Mouse (Mus musculus) fat pad, adult 2 months (tissue): ENCODE results near the gene Dhx40.
"Not testable (repeated sequence)": the region's sequence is repeated elsewhere in the genome, so short reads cannot be mapped to it uniquely, and the experiment has no call there.

ENCODE experiments used
- DNase-seq: peaks from one replicate; pipeline ENCODE4 v3.0.0-alpha.2; 2011; ENCODE audit warnings: low read depth, low spot score; ENCODE audit errors: extremely low read depth

Gene Dhx40

GRCm38 (mm10) chr11:86756156-86757141 is 51.1 kb downstream of the Dhx40 start:
- no peak for DNase-seq

- DNase-seq: no peak
Measured at GRCm38 (mm10) chr11:86752404-86752803, 55.1 kb downstream of the Dhx40 start.

- no peak for DNase-seq
Measured at GRCm38 (mm10) chr11:86751010-86751409, 56.5 kb downstream of the Dhx40 start.

GRCm38 (mm10) chr11:86749776-86750423 is 57.6 kb downstream of the Dhx40 start:
- DNase-seq: no peak

GRCm38 (mm10) chr11:86745634-86746404 is 61.7 kb downstream of the Dhx40 start:
- DNase-seq: no peak

GRCm38 (mm10) chr11:86742605-86743004 is 64.9 kb downstream of the Dhx40 start:
- no peak for DNase-seq

- no peak for DNase-seq
Measured at GRCm38 (mm10) chr11:86741505-86741904, 66.0 kb downstream of the Dhx40 start.

GRCm38 (mm10) chr11:86739470-86739869 is 68.1 kb downstream of the Dhx40 start:
- DNase-seq: no peak

GRCm38 (mm10) chr11:86738956-86739355 is 68.6 kb downstream of the Dhx40 start:
- DNase-seq: no peak

GRCm38 (mm10) chr11:86738308-86738707 is 69.2 kb downstream of the Dhx40 start:
- DNase-seq: not testable (repeated sequence)

GRCm38 (mm10) chr11:86737301-86738000 is 70.1 kb downstream of the Dhx40 start:
- DNase-seq: no peak

- no peak for DNase-seq
Measured at GRCm38 (mm10) chr11:86734993-86735392, 72.6 kb downstream of the Dhx40 start.

- no peak for DNase-seq
Measured at GRCm38 (mm10) chr11:86734241-86734939, 73.2 kb downstream of the Dhx40 start.

- no peak for DNase-seq
Measured at GRCm38 (mm10) chr11:86731443-86731842, 76.1 kb downstream of the Dhx40 start.

GRCm38 (mm10) chr11:86725607-86726006 is 81.9 kb downstream of the Dhx40 start:
- DNase-seq: no peak

GRCm38 (mm10) chr11:86724982-86725381 is 82.6 kb downstream of the Dhx40 start:
- no peak for DNase-seq

- DNase-seq: no peak
Measured at GRCm38 (mm10) chr11:86724004-86724403, 83.5 kb downstream of the Dhx40 start.

- no peak for DNase-seq
Measured at GRCm38 (mm10) chr11:86719390-86719789, 88.2 kb downstream of the Dhx40 start.
